Mouse (Mus musculus): Measurements from ENCODE around the gene Rbm45.

GRCm38 (mm10) chr2:76405596-76406150, 35.9 kb downstream of the Rbm45 start:
- no peak for TF ChIP-seq CTCF (IDR thresholded peaks at IDR 0.05; ENCODE audit: control insufficient read depth, insufficient read depth, insufficient read length)
- TF ChIP-seq MYOD1 (IDR thresholded peaks at IDR 0.05; ENCODE audit: control insufficient read depth, insufficient read length, low read depth), result no peak
- TF ChIP-seq FOSL1 (IDR thresholded peaks at IDR 0.05; ENCODE audit: insufficient read depth, low read length, poor library complexity, severe bottlenecking), result no peak
- no peak for TF ChIP-seq USF1 (IDR thresholded peaks at IDR 0.05; ENCODE audit: low read depth)
- TF ChIP-seq CEBPB (IDR thresholded peaks at IDR 0.05; ENCODE audit: low read depth), result no peak
- no peak for TF ChIP-seq MAX (IDR thresholded peaks at IDR 0.05)
